ENCODE assay signal across 24 mouse cellular contexts in genomic region chr10:19391819-19392218, GRCm38 (mm10). TPM values are rescaled to one million over a fixed set of nuclear protein-coding genes. Genes with fewer than 3 reads are reported as not detected.
"Had no signal": no experiment of that assay in that cellular context is flagged by ENCODE, and none has a peak within 500 bp of the region (broad histone marks: within the 10 kb centered on the region; RNA-seq: fewer than 3 reads in every experiment).

No protein-coding gene starts in this region.

- H3K36me3 ChIP-seq: kidney, embryonic 15.5 days; liver, embryonic 13.5 days; neural tube, embryonic 12.5 days; neural tube, embryonic 15.5 days; stomach, embryonic 15.5 days had no signal

- H3K4me2 ChIP-seq: kidney, embryonic 15.5 days; liver, embryonic 13.5 days; neural tube, embryonic 12.5 days; neural tube, embryonic 15.5 days; stomach, embryonic 15.5 days had no signal

- H3K4me1 ChIP-seq: stomach, embryonic 15.5 days had no signal

- H3K27me3 ChIP-seq: liver, embryonic 13.5 days; stomach, embryonic 15.5 days had no signal

- H3K9me3 ChIP-seq: kidney, embryonic 15.5 days; liver, embryonic 13.5 days; neural tube, embryonic 12.5 days; neural tube, embryonic 15.5 days; stomach, embryonic 15.5 days had no signal

- H3K9ac ChIP-seq: kidney, embryonic 15.5 days; liver, embryonic 13.5 days; neural tube, embryonic 12.5 days; neural tube, embryonic 15.5 days; stomach, embryonic 15.5 days had no signal

- H3K4me3 ChIP-seq: kidney, embryonic 15.5 days; left cerebral cortex, adult 2 months; liver, embryonic 13.5 days; neural tube, embryonic 12.5 days; neural tube, embryonic 15.5 days; stomach, embryonic 15.5 days had no signal

- H3K27ac ChIP-seq: kidney, embryonic 15.5 days; left cerebral cortex, adult 2 months; liver, embryonic 13.5 days; macrophage; neural tube, embryonic 12.5 days; neural tube, embryonic 15.5 days; stomach, embryonic 15.5 days had no signal

- DNase-seq: kidney, adult 8-10 months; kidney, postnatal 10 days; kidney, postnatal 36 days; layer of hippocampus, postnatal 36 days; liver, embryonic 13.5 days; lung, adult 2 months; lung, postnatal 14 days; midbrain, embryonic 14.5 days; right cerebral cortex, adult 18-20 months; right cerebral cortex, postnatal 14 days; spleen, adult 18-20 months; thymus, postnatal 25 days had no signal

RNA-seq across cellular contexts. Expression of gene Olig3, which starts 35.5 kb away (rescaled TPM):
- polyA plus RNA-seq: kidney, embryonic 15.5 days; limb, embryonic 11.5 days; limb, embryonic 14.5 days; liver, adult 2 months; liver, embryonic 13.5 days; liver, embryonic 16.5 days; lung, embryonic 16.5 days; macrophage; midbrain, postnatal 0 days had no signal
